Mouse (Mus musculus) liver, adult 2 months (tissue): ENCODE results near the gene Nsg1.

Experiments
- CTCF ChIP-seq: fragments of 200-500 bp; IDR thresholded peaks from 2 replicates; pipeline ENCODE4 v1.5.1; 2011; ENCODE audit warnings: low read depth, low read length, control low read depth
- POLR2A ChIP-seq: fragments of 200-500 bp; IDR thresholded peaks from 2 replicates; pipeline ENCODE4 v1.6.1; 2011; ENCODE audit warnings: low read length, control low read depth; ENCODE audit not compliant: insufficient read depth; ENCODE audit errors: extremely low read depth

DNA sequence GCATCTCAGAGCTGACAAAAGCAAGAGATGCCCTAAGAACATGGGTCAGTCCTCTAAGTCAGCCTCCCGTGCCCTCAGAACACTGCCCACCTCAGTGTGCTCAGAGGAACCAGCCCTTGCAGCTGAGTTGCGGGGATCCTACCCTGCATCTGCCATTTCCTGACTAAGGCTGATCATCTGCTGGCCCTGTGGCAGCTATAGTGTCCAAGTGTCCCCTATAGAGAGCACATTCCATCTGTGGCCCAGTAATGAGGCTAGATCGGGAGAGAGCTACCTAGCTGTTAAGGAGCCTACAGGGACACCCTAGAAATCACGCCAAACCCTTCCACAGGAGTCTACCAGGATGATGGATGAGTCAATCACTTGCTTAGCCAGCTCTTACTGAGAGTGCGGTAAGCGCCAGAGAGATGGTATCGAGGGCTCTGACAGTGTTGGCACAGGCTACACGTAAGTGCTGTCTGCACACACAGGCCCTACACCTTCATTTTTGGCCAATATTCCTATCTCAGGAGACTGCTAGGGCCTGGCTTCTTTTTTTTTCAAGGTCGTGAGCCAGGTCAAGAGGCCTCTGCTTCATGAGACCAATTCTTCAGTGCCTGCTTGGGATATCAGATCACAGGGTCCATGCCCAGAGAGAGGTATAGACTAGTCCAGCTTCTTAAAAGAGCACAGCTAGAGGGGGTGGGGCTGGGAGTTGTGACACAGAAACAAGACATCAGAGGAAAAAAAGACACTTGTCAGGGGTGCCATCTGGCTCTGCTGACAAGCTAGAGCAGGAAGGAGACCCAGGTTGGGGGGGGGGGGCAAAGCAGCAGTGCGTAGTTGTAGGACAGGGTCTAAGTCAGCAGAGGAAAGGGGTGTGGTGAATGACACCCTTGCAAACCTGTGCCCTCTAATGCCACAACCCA lies 7.3 kb downstream of the Nsg1 start:
- TF ChIP-seq POLR2A (no peak), CTCF (no peak)
